Mouse (Mus musculus): ENCODE data around the gene Krtap16-1. TPM values are rescaled to one million over a fixed set of nuclear protein-coding genes. Genes with fewer than 3 reads are reported as not detected.

Krtap16-1 gene
- total RNA-seq, 2 experiments from 2014 or later, result not detected

DNA sequence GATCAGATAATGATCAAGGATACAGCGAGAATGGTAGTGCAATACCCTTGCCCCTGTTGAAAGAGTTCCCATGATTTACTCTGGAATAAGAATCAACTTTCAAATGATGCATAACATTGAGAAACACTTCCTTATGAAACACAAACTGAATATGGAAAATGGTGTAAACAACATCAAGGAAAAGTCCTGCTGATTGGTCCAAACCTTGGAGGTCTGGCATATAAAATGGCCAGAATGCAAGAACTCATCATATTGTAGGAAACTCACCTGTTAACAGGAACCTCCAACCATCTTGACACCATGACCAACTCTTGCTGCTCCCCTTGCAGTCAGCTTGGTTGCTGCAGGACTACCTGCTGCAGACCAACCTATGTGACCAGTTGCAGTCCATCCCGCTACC lies 38.2 kb downstream of the Krtap16-1 start, which contains the start of gene Krtap9-5:
Gene Krtap9-5 (plus strand): TSS at position 301 of the 400 bp plus-strand sequence.
- no peak for DNase-seq

DNA sequence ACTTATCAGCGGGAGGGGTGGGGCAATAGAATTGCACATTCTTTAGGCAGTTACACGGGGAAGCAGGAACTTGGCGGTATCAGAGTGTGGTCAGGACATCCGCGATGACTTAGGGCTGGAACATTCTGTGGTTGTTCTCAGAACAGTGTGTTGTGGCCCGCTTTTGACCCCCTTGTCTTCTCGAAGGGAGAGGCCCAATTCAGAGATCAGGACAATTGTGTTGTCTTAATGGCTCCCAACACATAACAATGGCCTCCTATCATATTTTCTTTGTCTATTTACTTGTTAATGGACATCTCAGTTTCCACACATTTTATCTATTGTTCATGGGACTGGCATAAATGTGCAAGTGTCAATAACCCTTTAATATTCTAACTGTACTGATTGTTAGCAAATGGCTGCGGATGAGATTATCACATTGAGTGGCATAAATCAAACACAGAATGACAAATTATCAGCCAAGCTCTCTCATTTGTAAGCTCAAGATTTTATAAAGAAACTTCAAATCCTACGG lies 48.6 kb downstream of the Krtap16-1 start:
- DNase-seq, result no peak

DNA sequence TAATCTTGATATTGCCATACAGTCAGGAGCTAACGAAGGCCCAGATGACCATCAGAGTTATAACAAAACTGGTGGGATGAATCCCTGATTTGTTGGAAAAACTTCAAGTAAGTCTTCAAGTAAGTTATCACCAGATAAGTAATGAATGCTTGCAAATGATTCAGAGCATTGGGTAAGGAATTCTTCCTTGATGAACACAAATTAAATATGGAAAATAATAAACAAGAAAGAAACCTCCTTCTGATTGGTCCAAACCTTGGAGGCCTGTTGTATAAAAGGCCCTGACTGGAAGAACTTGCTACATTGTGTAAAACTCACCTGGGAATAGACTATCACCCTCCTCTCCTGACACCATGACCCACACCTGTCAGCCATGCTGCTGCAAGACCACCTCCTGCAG lies 50.4 kb downstream of the Krtap16-1 start, which contains the start of gene Krtap31-2:
Gene Krtap31-2 (plus strand): TSS at position 301 of the 400 bp plus-strand sequence.
- no peak for DNase-seq

Other genes with a start within 250 kb of the Krtap16-1 start
- gene Gm11595, start 213.7 kb downstream of the Krtap16-1 start, total RNA-seq (2021), result not detected
- gene Krtap4-8, start 205.9 kb downstream of the Krtap16-1 start, total RNA-seq (2021), result not detected
- gene Krtap4-9, start 201.4 kb downstream of the Krtap16-1 start, total RNA-seq (2021), result not detected
- gene Gm11596, start 193.1 kb downstream of the Krtap16-1 start, total RNA-seq (2021), result not detected
- not detected for gene Gm11569, start 187.7 kb downstream of the Krtap16-1 start, total RNA-seq (2021)
- not detected for gene Gm11554, start 182.2 kb downstream of the Krtap16-1 start, total RNA-seq (2021)
- not detected for gene Krtap4-13, start 176.7 kb downstream of the Krtap16-1 start, total RNA-seq (2021)
- not detected for gene Gm11564, start 170.9 kb downstream of the Krtap16-1 start, total RNA-seq (2021)
- not detected for gene 2300003K06Rik, start 148.5 kb downstream of the Krtap16-1 start, total RNA-seq (2021)
- gene Krtap4-16, start 135.0 kb downstream of the Krtap16-1 start, total RNA-seq (2021), result not detected
- not detected for gene Gm11568, start 128.7 kb downstream of the Krtap16-1 start, total RNA-seq (2021)
- gene Gm11559, start 122.1 kb downstream of the Krtap16-1 start, total RNA-seq (2021), result not detected
- gene Krtap9-1, start 113.2 kb downstream of the Krtap16-1 start, total RNA-seq (2021), result not detected
- gene Gm11567, start 107.4 kb downstream of the Krtap16-1 start, total RNA-seq (2021), result not detected
- not detected for gene Krtap31-1, start 78.7 kb downstream of the Krtap16-1 start, total RNA-seq (2021)
- gene Gm11565, start 71.8 kb downstream of the Krtap16-1 start, total RNA-seq (2021), result not detected
- gene Krtap31-2, start 50.3 kb downstream of the Krtap16-1 start, total RNA-seq (2021), result not detected
- not detected for gene Krtap9-5, start 38.1 kb downstream of the Krtap16-1 start, total RNA-seq (2021)
- gene Krtap29-1, start 7.5 kb downstream of the Krtap16-1 start, total RNA-seq (2021), result not detected
- not detected for gene Krtap17-1, start 7.4 kb upstream of the Krtap16-1 start, total RNA-seq (2021)
- not detected for gene Krt33a, start 29.6 kb upstream of the Krtap16-1 start, total RNA-seq (2021)
- gene Krt33b, start 43.3 kb upstream of the Krtap16-1 start, total RNA-seq (2021), result not detected
- not detected for gene Krt34, start 55.0 kb upstream of the Krtap16-1 start, total RNA-seq (2021)
- gene Krt31, start 64.0 kb upstream of the Krtap16-1 start, total RNA-seq (2021), result not detected
- not detected for gene Krt32, start 101.6 kb upstream of the Krtap16-1 start, total RNA-seq (2021)
- not detected for gene Krt35, start 109.6 kb upstream of the Krtap16-1 start, total RNA-seq (2021)
- under 1 TPM; 0.16 to 0.36 TPM for gene Krt36, start 119.0 kb upstream of the Krtap16-1 start, total RNA-seq (2021)
- gene Krt13, start 135.0 kb upstream of the Krtap16-1 start, total RNA-seq (2021), result not detected
- not detected for gene Krt15, start 149.3 kb upstream of the Krtap16-1 start, total RNA-seq (2021)
- gene Krt19, start 162.1 kb upstream of the Krtap16-1 start, total RNA-seq (2021), result 1 to 10 TPM; 3.9 to 6.8 TPM
- not detected for gene Krt9, start 206.6 kb upstream of the Krtap16-1 start, total RNA-seq (2021)
- under 1 TPM; 0.23 to 0.36 TPM for gene Krt14, start 221.0 kb upstream of the Krtap16-1 start, total RNA-seq (2021)